In the genomic region with DNA sequence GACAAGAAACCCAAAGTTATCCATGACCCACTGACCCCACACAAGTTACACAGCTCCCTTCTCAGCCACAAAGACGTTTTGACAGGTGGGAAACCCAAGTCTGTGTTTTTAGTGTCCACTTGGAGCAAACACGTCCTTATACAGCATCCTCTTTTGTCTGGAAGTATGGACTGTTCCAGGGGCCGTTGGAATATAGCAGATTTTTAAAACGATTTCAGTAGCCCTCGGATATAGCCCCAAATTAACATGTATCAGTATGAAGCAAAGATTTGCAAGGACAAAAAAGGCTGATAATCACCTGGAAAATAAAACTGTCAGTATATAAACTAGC, we compare ENCODE assay signal across 8 mouse cellular contexts. TPM values are rescaled to one million over a fixed set of nuclear protein-coding genes. Genes with fewer than 3 reads are reported as not detected.
DNase-seq lines count a peak whose midpoint lies in the region; ATAC-seq lines count a peak whose summit lies in the region.

No protein-coding gene starts in this region.

- no peak overlapping the region for H3K9ac ChIP-seq in kidney, embryonic 14.5 days (ENCODE audit: low read depth, low read length)
- H3K9ac ChIP-seq in embryonic facial prominence, embryonic 11.5 days (replicated peaks; ENCODE audit: low read length): peak overlapping the region; percentile 67; the same call in 1 of the 2 replicates
- peak overlapping the region; percentile 22; the same call in 1 of the 2 replicates for H3K9ac ChIP-seq in hindbrain, embryonic 15.5 days
- no peak overlapping the region for H3K9ac ChIP-seq in midbrain, embryonic 14.5 days (replicated peaks; ENCODE audit: low read length)

- no peaks in the 10 kb centered on the region for H3K27me3 ChIP-seq in kidney, embryonic 14.5 days (ENCODE audit: control insufficient read depth, insufficient read depth, low read length)
- no peaks in the 10 kb centered on the region for H3K27me3 ChIP-seq in embryonic facial prominence, embryonic 11.5 days (ENCODE audit: control insufficient read depth, insufficient read depth, low read length)
- no peaks in the 10 kb centered on the region for H3K27me3 ChIP-seq in hindbrain, embryonic 15.5 days
- H3K27me3 ChIP-seq in midbrain, embryonic 14.5 days (ENCODE audit: control insufficient read depth, insufficient read depth, low read length): no peaks in the 10 kb centered on the region

- H3K4me3 ChIP-seq in kidney, embryonic 14.5 days (ENCODE audit: low read length): peak overlapping the region; percentile 86
- peak overlapping the region; percentile 83 for H3K4me3 ChIP-seq in embryonic facial prominence, embryonic 11.5 days (ENCODE audit: low read depth, low read length)
- H3K4me3 ChIP-seq in hindbrain, embryonic 15.5 days: peak overlapping the region; percentile 74
- H3K4me3 ChIP-seq in midbrain, embryonic 14.5 days (replicated peaks; ENCODE audit: low read depth, low read length): peak overlapping the region; percentile 64; the same call in 1 of the 2 replicates

- no peak for DNase-seq in kidney, adult 9 months
- no peak for DNase-seq in embryonic facial prominence, embryonic 11.5 days (ENCODE audit: low spot score)
- no peak for DNase-seq in midbrain, embryonic 14.5 days
- DNase-seq in adrenal gland, adult 8-10 months: no peak
- DNase-seq in ovary, postnatal 14 days (ENCODE audit: low spot score): no peak
- DNase-seq in kidney, postnatal 10 days: no peak

- no peaks in the 10 kb centered on the region for H3K36me3 ChIP-seq in kidney, embryonic 14.5 days (ENCODE audit: control insufficient read depth, insufficient read depth, low read length)
- H3K36me3 ChIP-seq in embryonic facial prominence, embryonic 11.5 days (replicated peaks; ENCODE audit: control insufficient read depth, insufficient read depth, low read depth, low read length): no peaks in the 10 kb centered on the region
- peaks cover 5% of the 10 kb centered on the region; the same call in 1 of the 2 replicates for H3K36me3 ChIP-seq in hindbrain, embryonic 15.5 days
- 0 out of 2 replicates have a peak, but pooled peaks cover 5% of the 10 kb centered on the region for H3K36me3 ChIP-seq in midbrain, embryonic 14.5 days (ENCODE audit: control insufficient read depth, insufficient read depth, low read length)

- no peak overlapping the region for H3K27ac ChIP-seq in kidney, embryonic 14.5 days (ENCODE audit: low read depth, low read length)
- no peak overlapping the region for H3K27ac ChIP-seq in embryonic facial prominence, embryonic 11.5 days (replicated peaks; ENCODE audit: low read depth, low read length)
- H3K27ac ChIP-seq in hindbrain, embryonic 15.5 days (replicated peaks): no peak overlapping the region
- no peak overlapping the region for H3K27ac ChIP-seq in midbrain, embryonic 14.5 days (replicated peaks; ENCODE audit: low read depth, low read length)

- no peaks in the 10 kb centered on the region for H3K9me3 ChIP-seq in kidney, embryonic 14.5 days (ENCODE audit: control insufficient read depth, low read length)
- H3K9me3 ChIP-seq in embryonic facial prominence, embryonic 11.5 days (replicated peaks; ENCODE audit: control insufficient read depth, low read length): no peaks in the 10 kb centered on the region
- H3K9me3 ChIP-seq in hindbrain, embryonic 15.5 days: no peaks in the 10 kb centered on the region
- no peaks in the 10 kb centered on the region for H3K9me3 ChIP-seq in midbrain, embryonic 14.5 days (ENCODE audit: control insufficient read depth, low read length)

- 60% methylated on average over 5 of the region's 5 CpGs for WGBS in kidney, embryonic 14.5 days
- WGBS in embryonic facial prominence, embryonic 11.5 days: 60% methylated on average over 5 of the region's 5 CpGs
- 54% methylated on average over 5 of the region's 5 CpGs for WGBS in hindbrain, embryonic 15.5 days
- 56% methylated on average over 5 of the region's 5 CpGs for WGBS in midbrain, embryonic 14.5 days

- ATAC-seq in kidney, embryonic 14.5 days (ENCODE audit: low FRiP score, low TSS enrichment): no peak; the same call in 1 of the 2 replicates
- ATAC-seq in embryonic facial prominence, embryonic 11.5 days (replicated peaks; ENCODE audit: insufficient number of reproducible peaks, low FRiP score, low TSS enrichment, low read depth): peak; percentile 25; the same call in 1 of the 2 replicates
- no peak; the same call in 1 of the 2 replicates for ATAC-seq in hindbrain, embryonic 15.5 days (ENCODE audit: low FRiP score, low read depth)
- no peak for ATAC-seq in midbrain, embryonic 14.5 days (ENCODE audit: low FRiP score, low TSS enrichment)

- no peak overlapping the region; the same call in 1 of the 2 replicates for H3K4me2 ChIP-seq in kidney, embryonic 14.5 days (replicated peaks; ENCODE audit: low read depth, low read length)
- no peak overlapping the region for H3K4me2 ChIP-seq in embryonic facial prominence, embryonic 11.5 days (ENCODE audit: low read depth, low read length)
- peak overlapping the region; percentile 86 for H3K4me2 ChIP-seq in hindbrain, embryonic 15.5 days
- H3K4me2 ChIP-seq in midbrain, embryonic 14.5 days (ENCODE audit: low read length): peak overlapping the region; percentile 30

- H3K4me1 ChIP-seq in kidney, embryonic 14.5 days (ENCODE audit: control insufficient read depth, insufficient read depth, low read length): peaks cover 7% of the 10 kb centered on the region
- no peaks in the 10 kb centered on the region; the same call in none of the 2 replicates for H3K4me1 ChIP-seq in embryonic facial prominence, embryonic 11.5 days (ENCODE audit: control insufficient read depth, insufficient read depth, low read length)
- peaks cover 15% of the 10 kb centered on the region for H3K4me1 ChIP-seq in hindbrain, embryonic 15.5 days (replicated peaks)
- H3K4me1 ChIP-seq in midbrain, embryonic 14.5 days (ENCODE audit: control insufficient read depth, insufficient read depth, low read length): peaks cover 4% of the 10 kb centered on the region

RNA-seq across cellular contexts. Expression of gene Crbn, which starts 0.3 kb away (rescaled TPM):
- 38.3 and 52.1 TPM in 2 replicates for polyA plus RNA-seq in kidney, embryonic 14.5 days (2014; fragmentation: Nextera tagmentation; extraction: Ambion mirVana)
- 55.6 and 57.3 TPM in 2 replicates for polyA plus RNA-seq in embryonic facial prominence, embryonic 11.5 days (2014; fragmentation: Nextera tagmentation; extraction: Ambion mirVana)
- polyA plus RNA-seq in hindbrain, embryonic 15.5 days (2015; fragmentation: Nextera tagmentation; extraction: Ambion mirVana): 57.7 and 61.8 TPM in 2 replicates
- 58.3 and 72.8 TPM in 2 replicates for polyA plus RNA-seq in midbrain, embryonic 14.5 days (2014; fragmentation: Nextera tagmentation; extraction: Ambion mirVana)
- 10 to 100 TPM; 73.5 to 79.2 (median 73.9) TPM for total RNA-seq in adrenal gland, adult 8-10 months (2022)

RNA-seq across cellular contexts. Expression of gene Trnt1, which starts 31.3 kb away (rescaled TPM):
- 73.4 and 73.7 TPM in 2 replicates for polyA plus RNA-seq in kidney, embryonic 14.5 days (2014; fragmentation: Nextera tagmentation; extraction: Ambion mirVana)
- polyA plus RNA-seq in embryonic facial prominence, embryonic 11.5 days (2014; fragmentation: Nextera tagmentation; extraction: Ambion mirVana): 79.2 and 91.4 TPM in 2 replicates
- 56.6 and 56.9 TPM in 2 replicates for polyA plus RNA-seq in hindbrain, embryonic 15.5 days (2015; fragmentation: Nextera tagmentation; extraction: Ambion mirVana)
- 66.0 and 69.0 TPM in 2 replicates for polyA plus RNA-seq in midbrain, embryonic 14.5 days (2014; fragmentation: Nextera tagmentation; extraction: Ambion mirVana)
- total RNA-seq in adrenal gland, adult 8-10 months (2022): 10 to 100 TPM; 47.8 to 64.1 (median 55.2) TPM

RNA-seq across cellular contexts. Expression of gene Il5ra, which starts 51.4 kb away (rescaled TPM):
- polyA plus RNA-seq in kidney, embryonic 14.5 days (2014; fragmentation: Nextera tagmentation; extraction: Ambion mirVana): not detected in 2 replicates
- polyA plus RNA-seq in embryonic facial prominence, embryonic 11.5 days (2014; fragmentation: Nextera tagmentation; extraction: Ambion mirVana): 0.13 TPM in 1 of 2 replicates, not detected in the other
- polyA plus RNA-seq in hindbrain, embryonic 15.5 days (2015; fragmentation: Nextera tagmentation; extraction: Ambion mirVana): 0.06 TPM in 1 of 2 replicates, not detected in the other
- polyA plus RNA-seq in midbrain, embryonic 14.5 days (2014; fragmentation: Nextera tagmentation; extraction: Ambion mirVana): 0.18 TPM in 1 of 2 replicates, not detected in the other
- total RNA-seq in adrenal gland, adult 8-10 months (2022): under 1 TPM in 1 of 4 experiments, not detected in 3; 0.13 TPM

Comparison
In these comparisons a context has a peak if more than half of its experiments do, and no peak if none do; other contexts are left out.
1. H3K4me2 ChIP-seq: peak in hindbrain, embryonic 15.5 days (single experiment) and midbrain, embryonic 14.5 days (single experiment); none in kidney, embryonic 14.5 days (single experiment) and embryonic facial prominence, embryonic 11.5 days (single experiment).
2. H3K9ac ChIP-seq: peak in embryonic facial prominence, embryonic 11.5 days (single experiment) and hindbrain, embryonic 15.5 days (single experiment); none in kidney, embryonic 14.5 days (single experiment) and midbrain, embryonic 14.5 days (single experiment).
3. Peak in every context shown above with its lines, with median percentiles within 50 percentile points of each other: H3K4me3 ChIP-seq.